Mouse (Mus musculus) v-Abl transformed pro-B cells (cell line): ENCODE measurements around the gene Maml1.

Experiments used
- in situ Hi-C, 2 experiments: fragments of 400-800 bp; cut with MboI; formaldehyde crosslinking; loops; one replicate each; pipeline ENCODE4 v1.15.1; 2025; ENCODE audit not compliant: unreplicated experiment in 2 of 2

The Maml1 gene

DNA sequence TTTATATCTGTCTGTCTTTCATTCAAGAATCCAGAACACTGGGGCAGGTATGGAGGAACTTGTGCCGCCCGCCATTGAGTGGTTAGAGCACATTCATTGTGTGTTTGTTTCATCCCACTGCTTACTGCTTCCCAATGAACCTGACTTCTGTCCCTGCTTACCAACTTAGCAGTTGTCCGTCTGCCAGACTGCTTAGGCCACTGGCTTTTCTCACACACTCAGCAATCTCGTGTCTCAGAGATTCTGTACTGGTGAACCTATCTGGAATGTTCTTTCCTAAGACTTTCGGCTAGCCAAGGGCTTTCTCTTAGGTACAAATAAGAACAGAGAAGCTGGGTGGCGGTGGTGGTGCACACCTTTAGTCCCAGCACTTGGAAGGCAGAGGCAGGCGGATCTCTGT, 6.4 kb downstream of the Maml1 start:
- in situ Hi-C loops, result no loop called here

DNA sequence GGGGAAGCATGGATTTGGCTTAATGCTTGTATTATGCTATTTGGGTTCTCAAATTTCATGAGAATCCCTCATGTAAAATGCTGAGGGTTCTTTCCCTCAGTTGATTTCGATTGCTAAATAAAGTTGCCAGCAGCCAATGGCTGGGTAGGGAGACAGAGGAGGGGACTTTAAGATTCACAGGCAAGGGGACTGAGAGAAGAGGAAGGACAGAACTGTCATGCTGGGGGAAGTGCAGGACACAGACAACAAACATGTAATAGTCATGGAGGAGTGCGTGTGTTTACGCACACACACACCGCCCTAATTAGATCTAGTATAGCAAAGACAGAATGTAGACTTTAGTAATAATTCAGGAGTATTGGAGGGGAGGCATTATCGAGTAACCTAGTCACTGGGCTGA, 6.8 kb downstream of the Maml1 start:
- in situ Hi-C loops, result no loop called here

DNA sequence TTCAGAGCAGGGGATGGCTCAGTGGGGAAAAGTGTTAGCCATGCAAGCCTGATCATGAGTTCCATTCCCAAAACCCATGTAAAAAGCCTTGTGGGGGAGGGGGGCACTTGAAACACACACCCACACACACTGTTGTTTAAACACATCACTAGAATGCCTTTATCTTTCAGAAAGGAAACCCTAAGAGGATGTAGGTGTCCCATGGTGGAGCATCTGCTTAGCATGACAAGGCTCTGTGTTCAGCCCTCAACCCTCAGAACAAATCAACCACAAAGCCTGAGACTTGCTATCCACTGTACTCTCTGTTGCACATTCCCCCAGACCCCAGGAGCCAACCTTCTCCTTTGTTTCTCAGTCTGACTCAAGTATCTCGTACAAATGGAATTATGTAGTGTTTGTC, 12.1 kb downstream of the Maml1 start:
- in situ Hi-C loops, result no loop called here

DNA sequence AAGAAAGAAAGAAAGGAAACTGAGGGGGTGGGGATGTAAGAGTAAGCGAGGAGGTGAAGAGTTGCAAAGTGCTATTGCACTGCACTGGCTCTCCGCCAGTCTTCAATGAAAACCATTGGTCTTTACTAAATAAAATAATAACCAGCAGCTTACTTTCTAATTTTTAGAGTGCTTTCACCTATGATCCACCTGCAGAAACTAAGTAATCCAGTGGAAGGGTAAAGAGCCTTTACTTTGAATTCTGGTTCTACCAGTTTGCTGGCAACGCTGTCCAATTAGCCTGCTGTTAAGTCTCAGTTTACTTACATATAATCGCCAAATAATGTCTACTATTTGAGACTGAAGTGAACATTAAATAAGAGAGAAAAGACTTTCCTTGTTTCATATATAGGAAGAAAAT, 13.1 kb downstream of the Maml1 start:
- in situ Hi-C loops, result loop anchor here in 1 of 2 experiments (5.0 to 10.0 kb wide), 2 partner anchors 48 to 294 kb away; partner anchors contain the start of gene Canx

DNA sequence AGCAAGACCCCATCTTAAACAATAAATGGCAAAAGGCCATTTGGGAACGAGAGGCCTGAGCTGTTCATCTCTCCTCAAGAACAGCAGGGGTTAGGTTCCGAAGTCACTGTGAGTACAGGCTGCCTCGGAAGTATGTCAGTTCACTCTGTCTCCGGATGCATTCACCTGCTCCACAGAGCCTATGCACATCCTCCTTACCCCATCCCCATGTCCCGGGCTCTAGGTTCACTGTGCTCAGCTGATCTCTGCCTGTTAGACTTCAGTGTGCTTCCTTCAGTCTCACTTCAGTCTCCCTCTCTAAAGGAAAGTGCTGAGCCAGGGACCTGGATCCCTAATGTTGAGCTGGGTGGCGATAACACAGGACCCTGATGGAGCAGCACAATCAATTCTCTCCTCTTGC, 14.4 kb downstream of the Maml1 start:
- in situ Hi-C loops, result loop anchor here in 1 of 2 experiments (5.0 to 10.0 kb wide), 2 partner anchors 50 to 293 kb away; partner anchors contain the start of gene Canx

DNA sequence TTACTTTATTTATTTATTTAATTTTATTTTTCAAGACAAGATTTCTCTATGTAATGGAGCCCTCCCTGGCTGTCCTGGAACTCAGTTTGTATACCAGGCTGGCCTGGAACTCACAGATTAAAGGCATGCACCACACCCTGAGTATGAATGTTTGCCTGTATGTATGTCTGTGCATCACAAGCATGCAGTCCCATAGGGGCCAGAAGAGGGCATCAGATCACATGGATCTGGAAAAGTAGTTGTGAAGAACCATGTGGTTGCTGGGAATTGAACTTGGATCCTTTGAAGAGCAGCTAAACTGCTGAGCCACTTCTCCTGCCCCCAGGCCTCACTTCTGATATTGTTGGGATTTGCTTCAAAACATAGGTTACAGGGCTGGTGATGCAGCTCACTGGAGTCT, 15.1 kb downstream of the Maml1 start:
- in situ Hi-C loops, result loop anchor here in 1 of 2 experiments (5.0 to 10.0 kb wide), 2 partner anchors 50 to 292 kb away; partner anchors contain the start of gene Canx

DNA sequence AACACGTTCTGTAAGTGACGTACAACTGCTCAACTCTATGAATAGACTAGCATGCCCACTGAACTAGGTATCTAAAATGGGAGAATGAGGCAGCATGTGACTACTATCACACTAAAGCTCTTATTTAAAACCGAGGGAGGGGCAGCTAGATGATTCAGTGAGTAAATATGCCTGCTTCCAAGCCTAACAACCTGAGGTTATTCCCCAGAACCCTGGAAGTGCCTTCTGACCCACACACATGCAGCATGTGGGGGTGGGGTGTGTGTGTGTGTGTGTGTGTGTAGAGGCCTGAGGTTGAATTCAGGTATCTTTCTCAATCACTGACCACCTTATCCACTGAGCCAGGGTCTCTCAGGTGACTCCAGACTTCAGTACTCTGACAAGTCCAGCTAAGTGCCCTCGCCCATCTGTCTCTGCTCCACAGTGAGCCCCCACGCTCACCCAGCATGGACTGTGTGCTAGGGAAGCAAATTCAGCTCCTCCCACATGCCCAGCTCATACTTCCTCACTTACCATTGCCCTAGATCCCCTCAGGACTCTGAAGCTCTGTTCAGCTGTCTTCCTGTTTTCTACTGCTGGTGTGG, 16.5 kb downstream of the Maml1 start:
- in situ Hi-C loops, result loop anchor here in 1 of 2 experiments (5.0 to 10.0 kb wide), 2 partner anchors 52 to 291 kb away; partner anchors contain the start of gene Canx

DNA sequence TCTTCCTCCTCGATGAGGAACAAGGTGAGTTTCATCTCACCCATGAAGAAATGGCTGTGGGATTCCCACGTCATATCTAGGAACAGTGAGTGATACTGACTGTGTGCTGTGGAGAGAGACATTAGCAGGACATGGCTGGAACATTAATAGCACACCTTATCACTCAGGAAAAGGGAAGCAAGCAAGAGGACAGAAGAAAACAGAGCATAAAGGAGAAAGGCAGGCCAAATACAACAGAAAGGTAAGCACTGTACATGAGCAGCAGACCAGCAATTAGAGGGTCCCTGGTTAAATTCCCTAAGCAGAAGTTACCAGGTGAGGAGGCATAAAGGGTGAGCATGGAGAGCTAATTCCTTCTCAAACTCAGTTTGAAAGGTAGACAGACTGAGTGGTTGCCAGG, 17.0 kb downstream of the Maml1 start:
- in situ Hi-C loops, result loop anchor here in 1 of 2 experiments (5.0 to 10.0 kb wide), 2 partner anchors 52 to 290 kb away; partner anchors contain the start of gene Canx

DNA sequence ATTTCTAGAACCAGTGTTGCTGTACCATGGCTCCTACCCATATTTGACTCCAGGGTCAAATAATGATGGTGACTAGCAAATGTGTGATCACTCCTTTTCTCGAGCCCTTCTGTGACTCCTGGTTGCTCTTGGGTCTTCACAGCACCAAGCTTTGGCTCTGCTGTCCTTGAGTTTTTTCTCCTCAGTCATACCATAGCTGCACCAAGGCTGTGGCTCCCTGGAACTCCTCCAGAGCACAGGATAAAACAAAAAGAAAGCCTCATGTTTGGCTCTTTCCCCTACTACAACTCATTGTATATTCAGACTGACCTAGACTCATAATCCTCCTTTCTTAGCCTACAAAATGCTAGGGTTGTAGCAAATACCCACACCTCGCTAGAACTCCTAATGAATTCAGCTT, 19.3 kb downstream of the Maml1 start:
- in situ Hi-C loops, result loop anchor here in 1 of 2 experiments (10.0 kb wide), 1 partner anchor 288 kb away; no protein-coding TSS in a partner anchor

DNA sequence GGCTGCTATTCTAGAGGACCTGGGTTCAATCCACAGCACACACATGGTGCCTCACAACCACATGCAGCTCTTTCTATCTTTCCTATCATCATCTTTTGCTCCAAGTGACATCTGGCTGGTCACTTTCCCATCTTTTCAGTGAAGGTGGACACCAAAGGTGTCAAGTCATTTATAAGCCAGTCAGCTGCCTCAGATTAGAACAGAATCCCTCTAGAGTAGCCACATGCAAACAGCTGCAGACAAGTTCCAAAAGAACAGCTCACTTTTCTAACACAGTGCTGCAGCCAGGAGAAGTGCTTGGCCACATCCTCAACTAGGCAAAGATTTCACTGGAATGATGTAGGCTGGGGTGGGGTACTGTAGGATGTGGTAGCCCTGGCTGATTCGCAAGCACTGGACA, 22.2 kb downstream of the Maml1 start:
- in situ Hi-C loops, result loop anchor here (5.0 to 10.0 kb wide), 3 partner anchors 92 to 285 kb away; no protein-coding TSS in a partner anchor

DNA sequence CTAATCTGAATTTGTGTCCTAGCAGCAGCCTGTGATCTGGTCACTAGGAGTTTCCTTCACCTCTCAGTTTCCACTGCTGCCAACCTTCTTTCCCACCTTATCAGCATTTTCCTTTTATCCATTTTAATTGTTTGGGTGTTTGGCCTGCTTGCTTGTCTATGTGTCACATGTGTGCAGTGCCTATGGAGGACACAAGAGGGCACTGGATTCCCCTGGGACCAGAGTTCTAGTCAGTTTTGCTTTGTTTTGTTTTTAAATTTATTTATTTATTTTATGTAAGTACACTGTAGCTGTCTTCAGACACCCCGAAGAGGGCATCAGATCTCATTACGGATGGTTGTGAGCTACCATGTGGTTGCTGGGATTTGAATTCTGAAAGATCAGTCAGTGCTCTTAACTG, 22.9 kb downstream of the Maml1 start:
- in situ Hi-C loops, result loop anchor here (5.0 kb wide), 2 partner anchors 93 to 98 kb away; no protein-coding TSS in a partner anchor

DNA sequence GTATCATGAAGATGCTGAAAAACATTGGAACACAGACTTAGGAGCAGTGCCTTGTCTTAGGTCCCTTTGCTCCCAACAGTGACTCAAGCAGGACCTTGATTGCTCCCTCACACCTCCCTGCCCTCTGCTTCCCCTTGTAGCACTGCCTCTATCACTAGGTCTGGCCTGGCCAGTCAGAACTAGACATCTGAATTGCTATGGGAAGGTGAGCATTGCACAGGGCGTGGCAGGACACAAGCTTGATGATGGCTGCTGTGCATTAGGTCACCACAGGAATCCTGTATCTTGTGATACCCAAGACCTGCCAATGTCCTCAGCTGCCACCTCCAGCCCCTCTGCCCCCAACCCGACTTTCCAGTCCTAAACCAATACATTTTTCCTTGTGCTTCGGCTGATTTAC, 25.1 kb downstream of the Maml1 start:
- in situ Hi-C loops, result loop anchor here (5.0 kb wide), 2 partner anchors 95 to 100 kb away; no protein-coding TSS in a partner anchor

DNA sequence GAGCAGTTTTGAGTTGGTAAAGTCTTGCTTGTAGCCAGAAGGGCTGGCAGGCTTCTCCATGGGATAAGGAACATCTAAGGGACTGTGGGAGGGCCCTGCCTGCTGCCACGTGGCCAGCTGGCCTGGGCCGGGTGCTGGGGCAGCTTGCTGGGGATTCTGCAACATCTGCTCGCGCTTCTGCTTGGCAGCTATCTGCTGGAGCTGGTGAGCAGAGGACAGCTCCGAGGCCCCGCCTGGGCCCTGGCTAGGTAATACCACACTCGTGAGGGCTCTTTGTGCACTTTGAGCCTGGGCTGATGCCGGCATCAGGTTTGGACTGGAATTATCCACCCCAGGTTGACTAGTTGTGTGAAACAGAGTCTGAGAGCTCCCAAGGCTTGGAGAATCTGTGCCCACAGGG, 26.2 kb downstream of the Maml1 start:
- in situ Hi-C loops, result loop anchor here (5.0 kb wide), 2 partner anchors 96 to 101 kb away; no protein-coding TSS in a partner anchor

DNA sequence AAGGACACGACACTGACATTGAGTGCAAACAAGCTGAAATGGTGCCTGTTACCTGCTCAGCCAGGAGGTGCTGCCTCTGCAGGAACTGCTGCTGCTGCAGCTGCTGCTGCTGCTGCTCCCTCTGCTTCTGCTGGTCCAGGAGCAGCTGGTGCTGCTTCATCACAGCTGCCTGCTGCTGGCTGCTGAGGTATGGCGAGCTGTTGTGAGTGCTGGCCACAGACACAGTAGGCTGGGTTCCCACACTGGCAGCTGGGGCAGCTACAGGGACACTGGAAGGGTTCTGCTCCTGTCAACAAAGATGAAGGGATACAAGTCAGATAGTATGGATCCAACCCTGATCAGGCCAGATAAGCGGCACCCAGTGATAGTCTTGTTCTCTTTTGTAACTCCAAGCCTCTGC, 28.9 kb downstream of the Maml1 start:
- in situ Hi-C loops, result no loop called here

DNA sequence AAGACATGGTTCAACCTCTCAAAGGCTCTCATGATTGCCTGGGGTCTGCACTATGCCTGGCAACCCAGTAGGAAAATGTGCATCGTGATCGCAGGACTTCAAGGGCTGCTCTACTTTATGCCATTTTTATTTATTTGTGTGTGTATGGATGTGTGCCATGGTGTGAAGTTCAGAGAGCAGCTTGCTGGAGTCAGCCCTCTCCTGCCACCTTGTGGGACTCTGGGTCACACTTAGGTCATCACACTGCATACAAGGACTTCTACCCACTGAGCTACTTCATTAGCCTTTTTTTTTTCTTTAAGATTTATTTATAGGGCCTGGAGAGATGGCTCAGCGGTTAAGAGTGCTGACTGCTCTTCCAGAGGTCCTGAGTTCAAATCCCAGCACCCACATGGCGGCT, 30.1 kb downstream of the Maml1 start:
- in situ Hi-C loops, result no loop called here

DNA sequence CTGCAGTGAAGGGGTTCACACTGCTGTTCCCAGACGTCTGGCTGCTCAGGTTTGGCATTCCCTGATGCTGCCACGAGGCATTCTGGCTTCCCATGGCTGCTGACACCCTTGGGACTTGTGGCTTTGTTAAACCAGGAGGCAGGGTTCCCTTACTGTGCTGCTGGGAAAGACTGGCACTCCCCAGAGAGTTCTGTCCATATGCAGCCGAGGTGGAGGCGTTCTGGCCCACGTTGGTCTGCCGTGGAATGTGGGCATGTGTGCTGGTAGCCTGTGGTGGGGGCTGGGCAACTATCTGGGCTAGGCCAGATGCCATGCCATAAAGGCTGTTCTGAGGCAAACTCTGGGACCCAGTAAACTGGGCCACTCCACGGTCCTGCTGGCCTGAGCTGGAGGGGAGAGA, 33.8 kb downstream of the Maml1 start:
- in situ Hi-C loops, result no loop called here

DNA sequence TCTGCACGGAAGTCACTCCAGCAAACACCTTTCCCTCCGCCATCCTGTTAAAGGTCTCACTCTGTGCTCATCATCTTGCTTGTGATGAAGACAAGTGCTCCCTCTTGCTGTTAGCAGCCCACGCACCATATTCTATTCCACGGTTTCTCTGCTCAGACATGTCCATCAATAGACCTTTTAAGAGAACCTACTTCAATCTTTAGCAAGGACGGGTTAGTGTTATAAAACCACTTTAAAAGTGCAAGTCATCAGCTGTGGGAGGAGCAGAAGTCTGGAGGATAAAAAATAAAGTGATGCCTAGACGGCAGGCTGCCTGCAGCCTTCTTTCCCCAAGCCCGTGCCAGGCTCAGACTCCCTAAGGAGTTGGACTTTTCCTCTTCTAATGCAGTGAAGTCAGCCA, 35.5 kb downstream of the Maml1 start:
- in situ Hi-C loops, result no loop called here

DNA sequence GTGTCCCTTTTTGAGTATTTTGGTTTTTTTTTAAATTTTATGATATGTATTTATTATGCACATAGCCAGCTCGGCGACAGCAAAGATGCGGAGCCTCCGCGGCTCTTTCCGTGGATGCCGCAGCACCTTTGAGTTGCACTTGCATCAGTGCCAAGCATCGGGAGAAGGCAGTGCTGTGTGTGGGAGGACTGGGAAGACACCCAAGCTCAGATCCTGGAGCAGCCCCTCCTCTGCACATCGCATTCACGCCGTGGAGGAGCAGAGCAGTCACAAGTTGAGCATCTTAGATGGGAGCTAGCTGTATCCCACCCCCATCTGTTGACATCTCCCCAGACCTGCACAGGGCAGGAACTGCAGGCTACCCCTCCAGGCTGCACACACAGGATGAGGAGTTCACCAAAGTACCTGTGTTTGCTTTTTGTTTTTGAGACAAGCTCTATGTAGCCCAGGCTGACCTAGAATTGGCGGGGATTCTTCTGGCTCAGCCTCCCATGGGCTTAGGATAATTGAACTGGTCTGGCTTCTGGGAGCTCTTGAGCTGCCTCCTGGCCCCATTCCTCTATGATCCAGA, 38.0 kb downstream of the Maml1 start:
- in situ Hi-C loops, result no loop called here

DNA sequence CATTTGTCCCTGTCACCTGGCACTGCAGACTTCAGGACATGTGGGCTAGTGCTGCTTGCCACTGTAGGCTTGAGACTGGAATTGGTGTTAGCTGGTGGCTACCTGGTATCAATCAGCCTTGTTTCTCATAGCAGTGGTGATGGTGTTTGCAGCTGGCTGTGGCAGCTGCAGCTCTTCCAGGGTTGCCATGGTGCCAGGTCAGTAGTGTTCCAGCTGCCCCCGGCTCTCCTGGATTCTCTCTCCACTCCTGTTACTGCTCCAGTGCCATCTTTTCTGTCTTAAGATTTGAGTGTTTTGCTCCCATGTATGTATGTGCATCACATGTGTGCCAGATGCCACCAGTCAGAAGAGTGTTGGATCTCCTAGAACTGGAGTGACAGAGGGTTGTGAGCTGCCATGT, 38.7 kb downstream of the Maml1 start:
- in situ Hi-C loops, result no loop called here

DNA sequence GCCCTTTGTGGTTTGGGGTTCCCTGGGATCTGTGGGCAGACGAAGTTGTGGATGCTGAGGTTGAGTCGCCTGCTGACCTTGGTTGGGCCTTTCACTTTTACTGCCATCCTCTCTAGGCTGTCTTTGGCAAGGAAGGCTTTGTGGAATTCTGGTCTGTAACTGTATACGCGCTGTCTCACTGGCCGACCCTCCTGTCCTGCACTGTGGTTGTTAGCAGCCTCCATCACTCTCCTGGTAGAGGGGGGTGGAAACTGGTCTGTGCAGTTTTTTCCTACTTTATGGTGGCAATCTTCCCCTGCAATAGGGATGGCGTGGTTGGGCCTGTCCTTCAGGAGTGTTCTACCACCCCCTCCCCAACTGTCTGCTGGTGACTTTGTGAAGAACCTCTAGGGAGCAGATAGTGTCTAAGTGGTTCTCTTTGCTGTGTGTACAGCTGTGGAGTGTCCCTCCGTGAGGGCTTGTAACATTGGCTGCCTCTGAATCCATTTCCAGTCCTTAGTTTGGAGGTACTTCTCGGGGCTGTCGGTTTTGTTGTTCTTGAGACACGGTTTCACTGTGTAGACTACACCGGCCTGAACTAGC, 39.3 kb downstream of the Maml1 start:
- in situ Hi-C loops, result no loop called here

DNA sequence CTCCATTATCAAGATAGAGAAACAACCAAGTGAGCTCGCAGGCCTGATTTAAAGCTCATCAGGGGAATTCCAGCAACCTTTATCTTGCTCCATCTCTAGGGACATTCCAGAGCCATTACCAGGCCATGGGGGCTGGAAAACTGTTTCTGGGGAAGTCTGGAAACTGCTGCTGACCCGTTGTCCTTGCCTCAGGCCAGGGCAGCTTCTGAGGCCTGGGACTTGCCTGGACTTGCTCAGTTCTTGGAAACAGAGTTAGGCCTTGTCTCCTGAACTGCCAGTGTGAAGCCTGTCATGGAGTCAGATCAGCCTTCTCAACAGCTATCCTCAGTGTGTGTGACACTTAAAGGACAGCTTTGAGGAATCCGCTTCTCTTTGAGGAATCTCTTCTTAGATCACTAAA, 39.9 kb downstream of the Maml1 start:
- in situ Hi-C loops, result no loop called here
